Mouse (Mus musculus): ENCODE measurements around the gene Tpd52l2. TPM values are rescaled to one million over a fixed set of nuclear protein-coding genes. Genes with fewer than 3 reads are reported as not detected.
A peak's percentile ranks its signal among the peaks of the same experiment; 100 is the strongest.

The Tpd52l2 gene
- polyA plus RNA-seq (2014; fragmentation: Nextera tagmentation; extraction: Ambion mirVana) = 159 and 164 TPM in 2 replicates

DNA sequence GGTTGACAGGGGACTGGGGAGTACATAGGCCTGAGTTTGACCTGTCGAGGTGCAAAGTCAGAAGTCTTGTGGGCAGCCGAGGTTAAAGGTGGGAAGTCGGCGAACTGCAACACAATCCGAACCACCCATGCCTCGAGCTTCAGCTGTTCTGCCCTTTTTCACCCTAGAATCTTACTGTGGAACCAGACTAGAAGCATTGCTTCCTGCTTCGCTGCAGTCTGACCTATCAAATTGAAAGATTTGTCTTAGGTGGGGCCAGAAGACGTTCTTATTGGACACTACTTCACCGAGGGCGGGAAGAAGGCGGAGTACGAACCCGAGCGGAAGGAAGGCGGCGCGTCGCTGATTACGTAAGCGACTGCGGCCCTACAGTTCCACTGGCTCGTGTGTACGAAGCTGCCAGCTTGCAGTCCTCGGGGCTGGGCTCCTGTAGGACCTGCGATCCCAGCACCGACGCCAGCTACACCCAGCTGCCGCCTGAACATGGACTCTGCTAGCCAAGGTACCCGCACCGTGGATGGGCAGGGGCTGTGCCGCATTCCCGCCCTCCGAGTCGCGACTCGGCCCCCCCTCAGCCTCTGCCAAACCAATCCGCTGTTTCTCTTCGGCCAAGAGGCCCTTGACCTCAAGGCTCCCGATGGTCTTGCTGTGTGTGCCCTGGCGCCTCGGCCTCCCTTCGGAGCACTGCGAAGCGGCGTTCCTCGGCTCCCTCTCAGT, at the start of gene Tpd52l2:
Gene Tpd52l2 (plus strand): TSS at position 312 of the 717 bp plus-strand sequence.
- peak; percentile 98 for ATAC-seq (ENCODE audit: low read depth)
- 0% methylated on average over 33 of the region's 46 CpGs for WGBS

DNA sequence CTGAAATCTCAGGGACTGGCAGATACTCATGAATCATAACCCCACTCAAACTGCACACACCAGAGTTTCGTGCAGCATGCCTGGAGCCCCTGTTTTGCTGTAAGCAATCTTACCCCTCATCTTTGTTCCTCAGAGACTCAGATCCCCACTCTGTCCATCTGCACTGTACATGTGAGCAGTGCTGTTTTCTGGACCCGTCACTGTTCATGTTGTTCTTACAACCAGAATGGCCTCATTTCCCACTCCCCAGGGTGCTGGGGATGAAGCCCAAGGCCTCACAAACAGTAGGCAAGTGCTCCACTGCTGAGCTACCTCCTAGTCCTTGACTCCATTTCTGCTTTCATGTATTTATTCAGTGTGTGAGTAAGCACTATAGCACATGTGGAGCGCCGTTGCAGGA, 44.8 kb upstream of the Tpd52l2 start:
- 63% methylated on average over 4 of the region's 4 CpGs for whole genome bisulfite sequencing
- ATAC-seq (ENCODE audit: low read depth) (no peak), DNase-seq (ENCODE audit: low spot score) (no peak)
- Histone ChIP-seq H3K4me2 (ENCODE audit: low read depth, low read length) (no peak overlapping the region), H3K27me3 (replicated peaks; ENCODE audit: control insufficient read depth, insufficient read depth, low read length) (peaks cover 5% of the 10 kb centered on the region), H3K27ac (replicated peaks; ENCODE audit: low read depth, low read length) (no peak overlapping the region), H3K36me3 (ENCODE audit: control insufficient read depth, insufficient read depth, low read length) (no peaks in the 10 kb centered on the region), H3K9ac (ENCODE audit: low read depth, low read length) (no peak overlapping the region), H3K9me3 (ENCODE audit: control insufficient read depth, low read length) (no peaks in the 10 kb centered on the region), H3K4me3 (ENCODE audit: low read depth, low read length) (no peak overlapping the region), H3K4me1 (ENCODE audit: control insufficient read depth, insufficient read depth, low read length) (no peaks in the 10 kb centered on the region)

More for the DNA sequence above, at the start of gene Tpd52l2:
- Histone ChIP-seq H3K9me3 (ENCODE audit: control insufficient read depth, low read length) (no peaks in the 10 kb centered on the region), H3K4me2 (ENCODE audit: low read depth, low read length) (peak within 1 kb of the TSS; percentile 86), H3K9ac (ENCODE audit: low read depth, low read length) (peak within 1 kb of the TSS; percentile 97), H3K36me3 (ENCODE audit: control insufficient read depth, insufficient read depth, low read length) (peaks cover 22% of the 10 kb centered on the region), H3K27ac (replicated peaks; ENCODE audit: low read depth, low read length) (peak within 1 kb of the TSS; percentile 93), H3K27me3 (replicated peaks; ENCODE audit: control insufficient read depth, insufficient read depth, low read length) (no peaks in the 10 kb centered on the region), H3K4me1 (ENCODE audit: control insufficient read depth, insufficient read depth, low read length) (peaks cover 9% of the 10 kb centered on the region; the same call in 1 of the 2 replicates), H3K4me3 (ENCODE audit: low read depth, low read length) (peak within 1 kb of the TSS; percentile 96)
- peak; percentile 99 for DNase-seq (ENCODE audit: low spot score)

DNA sequence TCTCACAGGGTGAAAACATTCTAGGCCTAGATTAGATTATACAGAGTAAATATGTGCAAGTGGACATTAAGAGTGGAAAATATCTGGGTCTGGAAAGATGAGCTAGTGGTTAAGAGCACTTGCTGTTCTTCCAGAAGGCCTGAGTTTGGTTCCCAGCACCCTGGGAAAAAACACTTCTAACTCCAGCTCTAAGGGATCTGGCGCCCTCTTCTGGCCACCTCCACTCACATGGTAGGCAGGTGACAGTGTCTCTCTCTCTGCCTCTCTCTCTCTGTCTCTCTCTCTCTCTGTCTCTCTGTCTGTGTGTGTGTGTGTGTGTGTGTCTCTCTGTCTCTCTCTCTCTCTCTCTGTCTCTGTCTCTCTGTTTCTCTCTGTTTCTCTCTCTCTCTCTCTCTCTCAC, 43.7 kb upstream of the Tpd52l2 start:
- WGBS = 33% methylated on average over 1 of the region's 1 CpGs
- no peak for ATAC-seq (ENCODE audit: low read depth)
- no peaks in the 10 kb centered on the region for H3K36me3 ChIP-seq (ENCODE audit: control insufficient read depth, insufficient read depth, low read length)
- H3K9ac ChIP-seq (ENCODE audit: low read depth, low read length) = no peak overlapping the region
- H3K4me3 ChIP-seq (ENCODE audit: low read depth, low read length) = no peak overlapping the region
- no peaks in the 10 kb centered on the region for H3K9me3 ChIP-seq (ENCODE audit: control insufficient read depth, low read length)
- no peak for DNase-seq (ENCODE audit: low spot score)
- 0 out of 2 replicates have a peak, but pooled peaks cover under 1% of the 10 kb centered on the region for H3K4me1 ChIP-seq (ENCODE audit: control insufficient read depth, insufficient read depth, low read length)
- H3K27me3 ChIP-seq (replicated peaks; ENCODE audit: control insufficient read depth, insufficient read depth, low read length) = peaks cover 16% of the 10 kb centered on the region
- no peak overlapping the region for H3K4me2 ChIP-seq (ENCODE audit: low read depth, low read length)
- no peak overlapping the region for H3K27ac ChIP-seq (replicated peaks; ENCODE audit: low read depth, low read length)

DNA sequence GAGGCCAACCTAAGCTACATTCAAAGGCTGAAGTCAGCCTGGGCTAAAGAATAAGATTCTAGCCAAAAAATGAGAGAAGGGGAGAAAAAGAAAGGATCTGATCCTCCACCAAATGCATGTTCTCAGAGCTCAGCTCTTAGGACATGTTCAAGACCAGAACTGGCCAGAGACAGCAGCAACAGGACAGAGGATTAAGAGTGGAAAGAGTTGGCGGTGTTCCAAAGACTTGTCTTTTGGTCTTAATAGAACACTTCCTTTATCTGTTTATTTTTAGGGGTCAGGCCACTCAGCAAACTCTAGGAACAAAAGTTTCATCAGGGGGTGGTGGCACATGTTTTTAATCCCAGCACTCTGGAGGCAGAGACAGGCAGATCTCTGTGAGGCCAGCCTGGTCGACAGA, 41.0 kb upstream of the Tpd52l2 start:
- DNase-seq (ENCODE audit: low spot score) (no peak), ATAC-seq (ENCODE audit: low read depth) (no peak)
- Histone ChIP-seq H3K4me2 (ENCODE audit: low read depth, low read length) (no peak overlapping the region), H3K27ac (replicated peaks; ENCODE audit: low read depth, low read length) (no peak overlapping the region), H3K36me3 (ENCODE audit: control insufficient read depth, insufficient read depth, low read length) (no peaks in the 10 kb centered on the region), H3K9ac (ENCODE audit: low read depth, low read length) (no peak overlapping the region), H3K27me3 (replicated peaks; ENCODE audit: control insufficient read depth, insufficient read depth, low read length) (peaks cover 38% of the 10 kb centered on the region), H3K4me3 (ENCODE audit: low read depth, low read length) (no peak overlapping the region), H3K4me1 (ENCODE audit: control insufficient read depth, insufficient read depth, low read length) (0 out of 2 replicates have a peak, but pooled peaks cover 3% of the 10 kb centered on the region), H3K9me3 (ENCODE audit: control insufficient read depth, low read length) (no peaks in the 10 kb centered on the region)
- 77% methylated on average over 2 of the region's 2 CpGs for WGBS

DNA sequence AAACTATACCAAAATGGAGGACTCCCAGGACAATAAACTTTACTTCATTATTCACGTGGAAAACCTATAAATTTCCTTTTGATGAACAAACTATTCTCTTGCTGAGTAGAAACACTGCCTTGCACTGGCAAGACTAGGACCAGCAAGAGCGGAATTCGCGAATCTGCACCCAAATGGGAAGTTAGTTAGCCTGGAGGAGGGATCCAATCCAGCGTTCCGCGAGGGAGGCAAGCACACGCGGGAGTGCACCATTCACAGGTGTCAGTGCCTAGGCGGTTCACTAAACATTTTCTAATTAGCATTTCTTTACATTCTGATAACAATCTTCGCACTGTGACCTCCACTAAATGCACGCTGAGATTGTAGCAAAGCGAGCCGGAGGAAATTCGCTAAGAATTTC, 39.1 kb upstream of the Tpd52l2 start:
- H3K36me3 ChIP-seq (ENCODE audit: control insufficient read depth, insufficient read depth, low read length) = no peaks in the 10 kb centered on the region
- H3K9me3 ChIP-seq (ENCODE audit: control insufficient read depth, low read length) = no peaks in the 10 kb centered on the region
- no peak overlapping the region for H3K27ac ChIP-seq (replicated peaks; ENCODE audit: low read depth, low read length)
- H3K4me2 ChIP-seq (ENCODE audit: low read depth, low read length) = peak overlapping the region; percentile 100
- no peak for ATAC-seq (ENCODE audit: low read depth)
- 0 out of 2 replicates have a peak, but pooled peaks cover 3% of the 10 kb centered on the region for H3K4me1 ChIP-seq (ENCODE audit: control insufficient read depth, insufficient read depth, low read length)
- H3K4me3 ChIP-seq (ENCODE audit: low read depth, low read length) = peak overlapping the region; percentile 81
- DNase-seq (ENCODE audit: low spot score) = no peak
- H3K9ac ChIP-seq (ENCODE audit: low read depth, low read length) = no peak overlapping the region
- peaks cover 44% of the 10 kb centered on the region for H3K27me3 ChIP-seq (replicated peaks; ENCODE audit: control insufficient read depth, insufficient read depth, low read length)
- WGBS = 3% methylated on average over 15 of the region's 15 CpGs

DNA sequence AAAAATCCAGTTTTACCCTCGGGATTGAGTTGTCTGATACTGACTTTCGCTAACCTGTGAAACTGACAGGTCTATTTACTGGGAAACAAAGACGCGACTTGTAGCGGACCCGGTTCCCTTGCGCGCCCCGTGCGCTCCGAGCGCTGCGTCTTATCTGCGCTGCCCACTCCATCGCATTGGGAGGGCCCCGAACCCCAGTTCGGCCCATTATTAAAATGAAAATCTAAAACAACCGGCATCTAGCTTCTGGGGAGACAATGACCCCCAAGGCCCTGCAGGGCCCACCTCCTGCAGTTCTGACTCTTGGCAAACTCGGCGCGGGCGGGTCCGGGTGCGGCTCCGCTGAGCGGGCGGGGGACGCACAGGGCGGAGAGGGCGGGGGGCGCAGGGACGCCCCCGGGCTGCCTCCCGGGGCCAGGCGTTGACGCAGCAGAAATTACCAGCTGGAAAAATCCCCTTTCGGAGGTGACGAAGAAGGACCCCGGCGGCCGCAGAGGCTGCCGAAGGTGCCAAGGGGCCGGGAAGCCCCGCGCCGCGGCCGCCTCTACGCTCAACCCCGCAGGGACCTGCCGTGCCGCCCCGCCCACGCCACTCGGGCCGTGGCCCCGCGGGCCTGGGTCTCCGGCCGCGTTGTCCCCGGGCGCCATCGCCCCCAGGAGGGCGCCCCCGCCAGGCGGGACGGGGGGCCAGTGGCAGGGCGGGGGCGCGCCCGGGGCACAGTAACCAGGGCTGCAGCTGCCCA, 38.4 kb upstream of the Tpd52l2 start:
- Histone ChIP-seq H3K4me1 (ENCODE audit: control insufficient read depth, insufficient read depth, low read length) (0 out of 2 replicates have a peak, but pooled peaks cover 3% of the 10 kb centered on the region), H3K27me3 (replicated peaks; ENCODE audit: control insufficient read depth, insufficient read depth, low read length) (peaks cover 44% of the 10 kb centered on the region), H3K9me3 (ENCODE audit: control insufficient read depth, low read length) (no peaks in the 10 kb centered on the region), H3K4me3 (ENCODE audit: low read depth, low read length) (peak overlapping the region; percentile 81), H3K4me2 (ENCODE audit: low read depth, low read length) (peak overlapping the region; percentile 100), H3K9ac (ENCODE audit: low read depth, low read length) (peak overlapping the region; percentile 72), H3K27ac (replicated peaks; ENCODE audit: low read depth, low read length) (no peak overlapping the region; the same call in 1 of the 2 replicates), H3K36me3 (ENCODE audit: control insufficient read depth, insufficient read depth, low read length) (no peaks in the 10 kb centered on the region)
- WGBS = under 1% methylated on average over 36 of the region's 72 CpGs
- ATAC-seq (ENCODE audit: low read depth) (no peak), DNase-seq (ENCODE audit: low spot score) (no peak)

DNA sequence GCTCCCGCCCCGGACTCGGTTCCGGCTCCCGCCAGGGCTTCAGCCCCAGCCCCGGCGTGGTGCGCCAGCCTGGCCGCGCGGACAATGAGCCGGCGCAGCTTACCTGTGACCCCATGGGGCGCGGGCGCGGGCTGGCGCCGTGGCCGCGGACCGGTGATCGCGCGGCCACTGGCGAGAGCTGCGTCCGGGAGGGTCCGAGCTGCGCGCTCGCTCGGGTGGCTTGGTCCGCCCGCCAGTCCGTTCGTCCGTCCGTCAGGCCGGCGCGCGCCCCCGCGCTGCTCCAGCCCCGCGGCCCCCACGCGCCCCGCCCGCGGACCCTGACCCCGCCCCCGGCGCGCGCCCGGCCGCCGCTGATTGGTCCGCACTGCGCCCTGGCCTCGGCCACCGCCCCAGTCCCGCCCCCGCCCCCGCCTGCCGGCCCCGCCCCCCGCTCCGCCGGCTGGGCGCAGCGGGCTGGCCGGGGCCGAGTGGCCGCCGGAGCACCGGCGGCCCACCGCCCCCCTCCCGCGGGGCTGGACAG, 37.7 kb upstream of the Tpd52l2 start, which contains the start of gene Zbtb46:
Gene Zbtb46 (minus strand): TSS at position 274 of the 520 bp plus-strand sequence.
- Histone ChIP-seq H3K27ac (replicated peaks; ENCODE audit: low read depth, low read length) (no peak within 1 kb of the TSS; the same call in 1 of the 2 replicates), H3K36me3 (ENCODE audit: control insufficient read depth, insufficient read depth, low read length) (no peaks in the 10 kb centered on the region), H3K9me3 (ENCODE audit: control insufficient read depth, low read length) (no peaks in the 10 kb centered on the region), H3K27me3 (replicated peaks; ENCODE audit: control insufficient read depth, insufficient read depth, low read length) (peaks cover 44% of the 10 kb centered on the region), H3K4me1 (ENCODE audit: control insufficient read depth, insufficient read depth, low read length) (0 out of 2 replicates have a peak, but pooled peaks cover 3% of the 10 kb centered on the region), H3K4me3 (ENCODE audit: low read depth, low read length) (peak within 1 kb of the TSS; percentile 81), H3K4me2 (ENCODE audit: low read depth, low read length) (peak within 1 kb of the TSS; percentile 100), H3K9ac (ENCODE audit: low read depth, low read length) (peak within 1 kb of the TSS; percentile 72)
- peak; percentile 93 for ATAC-seq (ENCODE audit: low read depth)
- peak; percentile 74 for DNase-seq (ENCODE audit: low spot score)
- no CpG with 5 or more reads among the region's 83 CpGs for WGBS
